Mouse (Mus musculus): ENCODE results near the gene Tsc2. TPM values are rescaled to one million over a fixed set of nuclear protein-coding genes. Genes with fewer than 3 reads are reported as not detected.

Tsc2 gene
- polyA plus RNA-seq, 1 experiment from 2014 or later = 85.0 TPM

DNA sequence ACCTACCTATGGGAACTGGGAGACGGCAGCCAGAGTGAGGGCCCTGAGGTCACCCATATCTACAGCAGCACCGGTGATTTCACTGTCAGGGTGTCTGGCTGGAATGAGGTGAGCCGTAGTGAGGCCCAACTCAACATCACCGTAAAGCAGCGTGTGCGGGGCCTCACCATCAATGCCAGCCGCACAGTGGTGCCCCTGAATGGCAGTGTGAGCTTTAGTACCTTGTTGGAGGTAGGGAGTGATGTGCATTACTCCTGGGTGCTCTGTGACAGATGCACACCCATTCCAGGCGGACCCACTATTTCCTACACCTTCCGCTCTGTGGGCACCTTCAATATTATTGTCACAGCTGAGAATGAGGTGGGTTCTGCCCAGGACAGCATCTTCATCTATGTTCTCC is 58.6 kb downstream of the Tsc2 start:
- Histone ChIP-seq H3K27me3 (ENCODE audit: control insufficient read depth, insufficient read depth, low read depth, low read length) (no peaks in the 10 kb centered on the region), H3K4me1 (ENCODE audit: control insufficient read depth, insufficient read depth, low read length) (no peaks in the 10 kb centered on the region), H3K9ac (ENCODE audit: low read depth, low read length) (no peak overlapping the region), H3K9me3 (replicated peaks; ENCODE audit: control insufficient read depth, low read length, poor library complexity, severe bottlenecking) (no peaks in the 10 kb centered on the region), H3K4me3 (ENCODE audit: low read depth, low read length) (no peak overlapping the region), H3K27ac (ENCODE audit: low read length) (no peak overlapping the region), H3K36me3 (ENCODE audit: control insufficient read depth, insufficient read depth, low read length) (peaks cover 44% of the 10 kb centered on the region), H3K4me2 (ENCODE audit: low read length) (no peak overlapping the region)
- WGBS = 95% methylated on average over 9 of the region's 9 CpGs
- ATAC-seq = no peak

DNA sequence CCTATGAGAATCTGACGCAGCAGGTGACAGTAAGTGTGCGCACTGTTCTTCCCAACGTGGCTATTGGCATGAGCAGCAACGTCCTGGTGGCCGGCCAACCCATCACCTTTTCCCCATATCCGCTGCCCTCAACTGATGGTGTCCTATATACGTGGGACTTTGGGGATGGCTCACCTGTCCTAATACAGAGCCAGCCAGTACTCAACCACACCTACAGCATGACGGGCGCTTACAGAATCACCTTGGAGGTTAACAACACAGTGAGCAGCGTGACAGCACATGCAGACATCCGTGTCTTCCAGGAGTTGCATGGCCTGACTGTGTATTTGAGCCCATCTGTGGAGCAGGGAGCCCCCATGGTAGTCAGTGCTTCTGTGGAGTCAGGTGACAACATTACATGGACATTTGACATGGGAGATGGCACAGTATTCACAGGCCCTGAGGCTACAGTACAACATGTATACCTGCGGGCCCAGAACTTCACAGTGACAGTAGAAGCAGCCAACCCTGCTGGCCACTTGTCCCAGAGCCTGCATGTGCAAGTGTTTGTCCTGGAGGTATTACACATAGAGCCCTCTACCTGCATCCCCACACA is 59.7 kb downstream of the Tsc2 start:
- no peak overlapping the region for H3K4me2 ChIP-seq (ENCODE audit: low read length)
- WGBS = 97% methylated on average over 12 of the region's 12 CpGs
- no peak overlapping the region for H3K9ac ChIP-seq (ENCODE audit: low read depth, low read length)
- no peaks in the 10 kb centered on the region for H3K27me3 ChIP-seq (ENCODE audit: control insufficient read depth, insufficient read depth, low read depth, low read length)
- H3K4me3 ChIP-seq (ENCODE audit: low read depth, low read length) = no peak overlapping the region
- H3K4me1 ChIP-seq (ENCODE audit: control insufficient read depth, insufficient read depth, low read length) = no peaks in the 10 kb centered on the region
- H3K9me3 ChIP-seq (replicated peaks; ENCODE audit: control insufficient read depth, low read length, poor library complexity, severe bottlenecking) = no peaks in the 10 kb centered on the region
- no peak for ATAC-seq
- no peak overlapping the region for H3K27ac ChIP-seq (ENCODE audit: low read length)
- peaks cover 33% of the 10 kb centered on the region for H3K36me3 ChIP-seq (ENCODE audit: control insufficient read depth, insufficient read depth, low read length)

DNA sequence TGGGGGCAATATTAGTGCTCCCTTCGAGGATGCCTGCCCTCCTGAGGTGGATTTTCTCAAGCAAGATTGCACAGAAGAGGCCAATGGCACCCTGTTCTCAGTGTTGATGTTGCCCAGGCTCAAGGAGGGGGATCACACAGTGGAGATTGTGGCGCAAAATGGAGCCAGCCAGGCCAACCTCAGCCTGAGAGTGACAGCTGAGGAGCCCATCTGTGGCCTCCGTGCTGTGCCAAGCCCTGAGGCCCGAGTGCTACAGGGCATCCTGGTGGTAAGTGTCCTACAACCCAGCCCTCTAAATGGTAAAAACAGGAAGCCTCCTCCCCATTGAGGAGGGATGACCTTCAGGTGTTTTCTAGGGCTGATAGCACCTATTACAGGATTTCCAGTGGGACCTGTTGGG is 62.6 kb downstream of the Tsc2 start:
- Histone ChIP-seq H3K36me3 (ENCODE audit: control insufficient read depth, insufficient read depth, low read length) (peaks cover 24% of the 10 kb centered on the region), H3K4me1 (ENCODE audit: control insufficient read depth, insufficient read depth, low read length) (no peaks in the 10 kb centered on the region), H3K27ac (ENCODE audit: low read length) (no peak overlapping the region), H3K9me3 (replicated peaks; ENCODE audit: control insufficient read depth, low read length, poor library complexity, severe bottlenecking) (no peaks in the 10 kb centered on the region), H3K4me2 (ENCODE audit: low read length) (no peak overlapping the region), H3K9ac (ENCODE audit: low read depth, low read length) (no peak overlapping the region), H3K27me3 (ENCODE audit: control insufficient read depth, insufficient read depth, low read depth, low read length) (no peaks in the 10 kb centered on the region), H3K4me3 (ENCODE audit: low read depth, low read length) (no peak overlapping the region)
- no peak for ATAC-seq
- WGBS = 92% methylated on average over 4 of the region's 4 CpGs

DNA sequence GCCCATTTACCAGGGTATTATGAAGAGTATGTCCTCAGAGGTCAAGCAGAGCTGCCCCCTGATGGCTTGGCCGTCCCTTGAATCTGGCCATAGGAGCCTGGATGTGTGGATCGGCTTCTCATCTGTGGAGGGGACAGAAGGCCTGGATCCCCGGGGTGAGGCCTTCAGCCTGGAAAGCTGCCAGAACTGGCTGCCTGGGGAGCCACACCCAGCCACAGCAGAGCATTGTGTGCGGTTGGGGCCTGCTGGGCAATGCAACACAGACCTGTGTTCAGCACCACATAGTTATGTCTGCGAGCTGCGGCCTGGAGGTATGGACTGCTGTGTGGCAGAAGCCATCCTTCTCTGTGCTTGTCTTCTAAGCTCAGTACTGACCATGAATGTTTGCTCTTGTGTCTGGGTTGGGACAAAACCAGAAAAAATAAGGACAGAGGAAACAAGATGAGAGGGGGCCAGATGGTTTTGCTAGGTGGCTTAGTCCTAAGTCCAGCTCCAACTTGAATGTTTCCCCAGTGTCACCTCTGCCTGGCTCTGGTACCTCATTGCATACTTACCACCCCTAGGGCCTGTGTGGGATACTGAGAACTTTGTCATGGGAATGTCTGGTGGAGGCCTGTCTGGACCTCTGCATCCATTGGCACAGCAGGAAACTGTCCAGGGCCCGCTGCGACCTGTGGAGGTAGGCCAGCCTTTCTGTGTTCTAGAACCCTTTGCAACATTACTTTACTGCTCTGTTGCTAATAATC is 65.2 kb downstream of the Tsc2 start:
- Histone ChIP-seq H3K9me3 (replicated peaks; ENCODE audit: control insufficient read depth, low read length, poor library complexity, severe bottlenecking) (no peaks in the 10 kb centered on the region), H3K4me3 (ENCODE audit: low read depth, low read length) (no peak overlapping the region), H3K36me3 (ENCODE audit: control insufficient read depth, insufficient read depth, low read length) (peaks cover 16% of the 10 kb centered on the region), H3K4me1 (ENCODE audit: control insufficient read depth, insufficient read depth, low read length) (no peaks in the 10 kb centered on the region), H3K9ac (ENCODE audit: low read depth, low read length) (no peak overlapping the region), H3K4me2 (ENCODE audit: low read length) (no peak overlapping the region), H3K27me3 (ENCODE audit: control insufficient read depth, insufficient read depth, low read depth, low read length) (no peaks in the 10 kb centered on the region), H3K27ac (ENCODE audit: low read length) (no peak overlapping the region)
- 70% methylated on average over 8 of the region's 8 CpGs for WGBS
- no peak for ATAC-seq

DNA sequence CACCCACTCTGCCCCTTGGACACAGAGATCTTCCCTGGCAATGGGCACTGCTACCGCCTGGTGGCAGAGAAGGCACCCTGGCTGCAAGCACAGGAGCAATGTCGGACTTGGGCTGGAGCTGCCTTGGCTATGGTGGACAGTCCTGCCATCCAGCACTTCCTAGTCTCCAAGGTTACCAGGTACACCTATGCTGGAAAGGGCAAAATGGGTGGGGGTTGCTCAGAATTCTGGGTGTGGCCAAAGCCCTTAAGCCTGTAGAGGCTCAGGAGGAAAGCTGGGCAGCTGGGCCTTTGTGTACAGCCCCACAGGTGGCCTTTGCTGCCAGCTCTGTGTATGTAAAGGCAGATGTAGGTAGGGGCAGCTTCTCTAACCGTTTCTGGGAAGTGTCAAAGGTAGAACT is 66.6 kb downstream of the Tsc2 start:
- H3K4me3 ChIP-seq (ENCODE audit: low read depth, low read length) = no peak overlapping the region
- H3K27me3 ChIP-seq (ENCODE audit: control insufficient read depth, insufficient read depth, low read depth, low read length) = no peaks in the 10 kb centered on the region
- H3K27ac ChIP-seq (ENCODE audit: low read length) = no peak overlapping the region
- no peaks in the 10 kb centered on the region for H3K4me1 ChIP-seq (ENCODE audit: control insufficient read depth, insufficient read depth, low read length)
- H3K9me3 ChIP-seq (replicated peaks; ENCODE audit: control insufficient read depth, low read length, poor library complexity, severe bottlenecking) = no peaks in the 10 kb centered on the region
- WGBS = 70% methylated on average over 3 of the region's 3 CpGs
- no peak for ATAC-seq
- peaks cover 8% of the 10 kb centered on the region; the same call in 1 of the 2 replicates for H3K36me3 ChIP-seq (ENCODE audit: control insufficient read depth, insufficient read depth, low read length)
- no peak overlapping the region for H3K9ac ChIP-seq (ENCODE audit: low read depth, low read length)
- H3K4me2 ChIP-seq (ENCODE audit: low read length) = no peak overlapping the region

DNA sequence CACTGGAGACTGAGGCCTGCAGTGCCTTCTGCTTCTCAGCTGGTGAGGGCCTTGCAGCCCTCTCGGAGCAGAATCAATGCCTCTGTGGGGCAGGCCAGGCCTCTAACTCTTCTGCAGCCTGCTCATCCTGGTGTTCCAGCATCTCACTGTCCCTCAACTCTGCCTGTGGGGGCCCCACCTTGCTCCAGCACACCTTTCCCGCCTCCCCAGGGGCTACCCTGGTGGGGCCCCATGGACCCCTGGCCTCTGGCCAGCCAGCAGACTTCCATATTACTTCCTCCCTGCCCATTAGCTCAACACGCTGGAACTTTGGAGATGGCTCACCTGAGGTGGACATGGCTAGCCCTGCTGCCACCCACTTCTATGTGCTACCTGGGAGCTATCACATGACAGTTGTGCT is 67.3 kb downstream of the Tsc2 start:
- Histone ChIP-seq H3K9ac (ENCODE audit: low read depth, low read length) (no peak overlapping the region), H3K27me3 (ENCODE audit: control insufficient read depth, insufficient read depth, low read depth, low read length) (no peaks in the 10 kb centered on the region), H3K4me1 (ENCODE audit: control insufficient read depth, insufficient read depth, low read length) (no peaks in the 10 kb centered on the region), H3K36me3 (ENCODE audit: control insufficient read depth, insufficient read depth, low read length) (0 out of 2 replicates have a peak, but pooled peaks cover 4% of the 10 kb centered on the region), H3K27ac (ENCODE audit: low read length) (no peak overlapping the region), H3K9me3 (replicated peaks; ENCODE audit: control insufficient read depth, low read length, poor library complexity, severe bottlenecking) (no peaks in the 10 kb centered on the region), H3K4me3 (ENCODE audit: low read depth, low read length) (no peak overlapping the region), H3K4me2 (ENCODE audit: low read length) (no peak overlapping the region)
- WGBS = 95% methylated on average over 3 of the region's 3 CpGs
- ATAC-seq = no peak

DNA sequence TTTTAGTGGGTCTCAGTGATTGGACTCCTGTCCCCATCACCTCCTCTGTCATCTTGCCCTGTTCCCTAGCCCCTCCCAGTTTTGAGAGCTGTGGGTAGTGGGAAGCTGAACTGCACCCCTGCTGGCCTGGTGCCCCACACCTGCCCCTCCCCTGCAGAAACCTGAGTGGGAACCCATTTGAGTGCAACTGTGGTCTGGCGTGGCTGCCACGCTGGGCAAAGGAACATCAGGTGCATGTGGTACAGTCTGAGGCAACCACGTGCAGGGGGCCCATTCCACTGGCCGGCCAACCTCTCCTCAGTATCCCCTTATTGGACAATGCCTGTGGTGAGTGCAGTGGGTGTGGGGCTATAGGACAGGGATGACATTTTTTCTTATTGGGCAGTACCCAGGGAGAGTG is 68.0 kb downstream of the Tsc2 start:
- no peak overlapping the region for H3K27ac ChIP-seq (ENCODE audit: low read length)
- H3K4me1 ChIP-seq (ENCODE audit: control insufficient read depth, insufficient read depth, low read length) = no peaks in the 10 kb centered on the region
- H3K9ac ChIP-seq (ENCODE audit: low read depth, low read length) = no peak overlapping the region
- 0 out of 2 replicates have a peak, but pooled peaks cover 4% of the 10 kb centered on the region for H3K36me3 ChIP-seq (ENCODE audit: control insufficient read depth, insufficient read depth, low read length)
- ATAC-seq = no peak
- no peaks in the 10 kb centered on the region for H3K9me3 ChIP-seq (replicated peaks; ENCODE audit: control insufficient read depth, low read length, poor library complexity, severe bottlenecking)
- WGBS = 99% methylated on average over 4 of the region's 4 CpGs
- H3K4me3 ChIP-seq (ENCODE audit: low read depth, low read length) = no peak overlapping the region
- H3K4me2 ChIP-seq (ENCODE audit: low read length) = no peak overlapping the region
- no peaks in the 10 kb centered on the region for H3K27me3 ChIP-seq (ENCODE audit: control insufficient read depth, insufficient read depth, low read depth, low read length)

DNA sequence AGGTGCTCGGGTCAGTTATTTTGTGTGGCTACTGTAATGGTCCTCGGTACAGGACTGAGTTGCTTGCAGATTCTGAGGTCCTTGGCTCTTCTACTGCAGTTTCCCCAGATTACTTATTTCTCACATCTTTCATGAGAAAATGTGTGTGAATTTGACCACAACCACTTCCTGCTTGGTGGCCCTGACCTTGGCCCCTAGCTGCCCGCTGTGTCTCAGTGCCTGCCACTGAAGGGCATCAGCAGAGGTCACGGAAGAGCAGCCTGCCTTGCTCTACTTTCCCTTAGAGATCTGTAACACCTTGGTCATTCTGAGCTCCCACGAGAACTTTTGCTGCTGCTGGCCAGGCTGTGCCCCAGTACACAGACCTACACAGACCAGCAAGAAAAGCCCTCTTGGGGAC is 68.8 kb downstream of the Tsc2 start:
- no peak for ATAC-seq
- no peaks in the 10 kb centered on the region for H3K27me3 ChIP-seq (ENCODE audit: control insufficient read depth, insufficient read depth, low read depth, low read length)
- H3K9ac ChIP-seq (ENCODE audit: low read depth, low read length) = no peak overlapping the region
- no peak overlapping the region for H3K4me3 ChIP-seq (ENCODE audit: low read depth, low read length)
- no peak overlapping the region for H3K27ac ChIP-seq (ENCODE audit: low read length)
- WGBS = 84% methylated on average over 5 of the region's 5 CpGs
- H3K36me3 ChIP-seq (ENCODE audit: control insufficient read depth, insufficient read depth, low read length) = 0 out of 2 replicates have a peak, but pooled peaks cover 4% of the 10 kb centered on the region
- no peak overlapping the region for H3K4me2 ChIP-seq (ENCODE audit: low read length)
- no peaks in the 10 kb centered on the region for H3K9me3 ChIP-seq (replicated peaks; ENCODE audit: control insufficient read depth, low read length, poor library complexity, severe bottlenecking)
- H3K4me1 ChIP-seq (ENCODE audit: control insufficient read depth, insufficient read depth, low read length) = peaks cover 5% of the 10 kb centered on the region

DNA sequence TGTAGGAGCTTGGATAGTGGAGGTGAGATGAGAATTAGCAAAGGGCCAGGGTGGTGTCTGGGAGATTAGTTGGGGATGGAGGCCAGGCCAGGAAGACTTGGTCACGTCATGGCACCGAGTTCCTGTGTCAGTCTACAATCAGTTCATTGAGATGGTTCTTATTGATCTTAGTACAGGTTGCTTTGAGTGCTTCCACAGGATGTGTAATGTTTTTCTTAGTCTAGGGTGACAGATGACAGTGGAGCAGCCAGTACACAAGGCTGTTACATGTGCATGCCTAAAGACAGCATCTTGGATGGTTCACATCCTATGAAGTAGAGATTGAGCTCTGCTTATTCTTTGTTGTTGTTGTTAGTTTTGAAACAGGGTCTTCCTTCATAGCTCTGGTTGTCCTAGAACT is 70.8 kb downstream of the Tsc2 start:
- Histone ChIP-seq H3K4me2 (ENCODE audit: low read length) (no peak overlapping the region), H3K9ac (ENCODE audit: low read depth, low read length) (no peak overlapping the region), H3K36me3 (ENCODE audit: control insufficient read depth, insufficient read depth, low read length) (peaks cover 4% of the 10 kb centered on the region; the same call in 1 of the 2 replicates), H3K4me1 (ENCODE audit: control insufficient read depth, insufficient read depth, low read length) (peaks cover 12% of the 10 kb centered on the region), H3K9me3 (replicated peaks; ENCODE audit: control insufficient read depth, low read length, poor library complexity, severe bottlenecking) (no peaks in the 10 kb centered on the region), H3K27ac (ENCODE audit: low read length) (no peak overlapping the region), H3K27me3 (ENCODE audit: control insufficient read depth, insufficient read depth, low read depth, low read length) (no peaks in the 10 kb centered on the region), H3K4me3 (ENCODE audit: low read depth, low read length) (no peak overlapping the region)
- 95% methylated on average over 2 of the region's 2 CpGs for WGBS
- ATAC-seq = no peak

Data from midbrain, embryonic 16.5 days (tissue).